8 mouse cellular contexts compared by ENCODE assay signal in genomic region chr6:121183414-121184173, GRCm38 (mm10). TPM values are rescaled to one million over a fixed set of nuclear protein-coding genes. Genes with fewer than 3 reads are reported as not detected.
A peak's percentile ranks its signal among the peaks of the same experiment; 100 is the strongest.
DNase-seq lines count a peak whose midpoint lies in the region; ATAC-seq lines count a peak whose summit lies in the region.

Pex26 (plus strand) TSS chr6:121183667.

- peak; percentile 92 for ATAC-seq in hindbrain, embryonic 12.5 days (ENCODE audit: low FRiP score)

- H3K27me3 ChIP-seq in hindbrain, embryonic 12.5 days: no peaks in the 10 kb centered on the region

- H3K4me1 ChIP-seq in hindbrain, embryonic 12.5 days: peaks cover 19% of the 10 kb centered on the region

- H3K9me3 ChIP-seq in hindbrain, embryonic 12.5 days (replicated peaks): no peaks in the 10 kb centered on the region

- peak within 1 kb of the TSS; percentile 99 for H3K4me2 ChIP-seq in hindbrain, embryonic 12.5 days (replicated peaks)

- WGBS in hindbrain, embryonic 12.5 days: 1% methylated on average over 32 of the region's 32 CpGs

- peak within 1 kb of the TSS; percentile 85 for H3K27ac ChIP-seq in hindbrain, embryonic 12.5 days

- DNase-seq in Muller cell, postnatal 12 days (ENCODE audit: inconsistent ontology term): peak; percentile 92
- DNase-seq in cerebellum, adult 9-11 months: peak; percentile 94
- DNase-seq in frontal cortex, postnatal 10 days (ENCODE audit: low spot score in 2 of 2): peak; percentile 83 to 91
- DNase-seq in layer of hippocampus, postnatal 14 days (ENCODE audit: low spot score in 2 of 2): peak; percentile 90 to 94
- peak; percentile 91 for DNase-seq in lung, postnatal 14 days
- peak; percentile 88 for DNase-seq in retina, adult 2 months (ENCODE audit: low read depth, low spot score)
- peak; percentile 93 to 94 for DNase-seq in thymus, postnatal 36 days

- peak within 1 kb of the TSS; percentile 77 for H3K9ac ChIP-seq in hindbrain, embryonic 12.5 days

- peak within 1 kb of the TSS; percentile 71 for H3K4me3 ChIP-seq in hindbrain, embryonic 12.5 days

- peaks cover 15% of the 10 kb centered on the region for H3K36me3 ChIP-seq in hindbrain, embryonic 12.5 days

RNA-seq across cellular contexts. Expression of gene Pex26, which starts in this region (rescaled TPM):
- 13.9 TPM in 2 replicates for polyA plus RNA-seq in hindbrain, embryonic 12.5 days (2016; fragmentation: Nextera tagmentation; extraction: Ambion mirVana)
- total RNA-seq in layer of hippocampus, postnatal 14 days (2021): 10 to 100 TPM; 11.2 to 12.0 TPM

Comparison
In these comparisons a context has a peak if more than half of its experiments do, and no peak if none do; other contexts are left out.
1. Peak in every context shown above with its lines: DNase-seq, ATAC-seq, H3K4me3 ChIP-seq and H3K27ac ChIP-seq.